Mouse (Mus musculus) gastrocnemius, postnatal 25 days (tissue): ENCODE measurements at regions not wholly inside any gene's neighbourhood (a gene's known extent, or its start where the extent isn't known, plus 50 kb on each side); places are given as distances from the start of the nearest gene placed in this dataset.
"Not testable (repeated sequence)": the region's sequence is repeated elsewhere in the genome, so short reads cannot be mapped to it uniquely, and the experiment has no call there.

ENCODE experiments used
- DNase-seq: peaks from one replicate; pipeline ENCODE4 v3.0.0; 2022

DNA sequence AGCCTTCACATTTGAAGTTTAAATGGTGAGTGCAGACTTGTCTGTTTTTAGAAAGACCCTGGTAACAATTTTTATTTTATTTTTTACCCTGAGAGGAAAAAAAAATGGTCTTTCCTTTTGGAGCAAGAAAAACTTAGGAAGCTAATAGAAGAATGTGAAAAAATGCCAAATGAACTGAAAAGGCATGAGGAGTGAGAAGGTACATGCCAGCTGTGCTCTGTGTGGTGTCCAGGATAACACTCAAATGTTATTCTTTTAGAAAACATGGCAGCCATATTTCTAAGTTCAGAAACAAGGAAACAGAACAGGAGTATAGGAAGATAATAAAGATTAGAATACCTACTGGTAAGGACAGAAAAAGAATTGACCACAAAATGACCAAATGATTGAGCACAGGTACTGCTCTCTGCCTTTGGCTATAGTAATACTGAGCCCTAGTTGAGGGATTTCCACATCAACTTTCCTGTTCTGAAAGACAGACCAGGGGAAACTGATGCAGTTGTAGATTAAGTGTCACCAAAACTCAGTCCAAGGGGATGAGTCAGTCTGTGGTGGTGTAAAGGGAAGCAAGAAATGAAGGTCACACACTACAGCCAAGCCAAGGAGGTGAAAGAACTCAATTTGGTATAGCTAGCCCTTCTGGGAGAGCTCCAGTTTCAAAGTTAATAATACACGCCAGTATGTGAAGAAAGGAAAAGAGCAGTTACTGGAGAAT is 758.5 kb downstream of the Robo2 start:
- DNase-seq = no peak

DNA sequence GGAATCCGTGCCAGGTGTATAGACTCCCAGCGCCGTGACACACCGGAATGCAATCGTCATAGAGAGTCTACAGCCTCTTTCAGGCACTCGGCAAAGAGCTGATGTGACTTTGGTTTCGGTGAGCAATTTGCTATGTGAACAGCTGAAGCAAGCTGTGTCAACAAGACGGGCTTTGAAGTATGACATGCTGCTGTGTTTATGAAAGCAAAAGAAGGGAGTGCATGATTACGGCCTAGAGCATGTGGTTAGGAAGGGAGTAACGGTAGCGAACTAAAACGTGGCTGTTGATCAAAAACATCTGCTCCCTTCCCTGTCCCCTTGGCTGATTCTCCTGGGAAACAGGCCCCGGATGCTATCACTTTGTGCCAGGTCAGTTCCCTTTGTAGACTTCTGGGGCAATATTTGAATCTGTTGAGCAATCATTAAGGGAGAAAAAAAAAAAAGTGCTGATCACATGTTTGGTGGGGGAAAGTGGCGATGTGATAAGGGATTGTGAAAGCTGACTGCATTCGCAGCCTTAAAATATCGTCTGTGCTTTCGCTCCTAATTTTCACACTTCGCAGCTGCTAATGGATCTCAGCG is 764.3 kb downstream of the Robo2 start:
- peak; percentile 13 for DNase-seq

DNA sequence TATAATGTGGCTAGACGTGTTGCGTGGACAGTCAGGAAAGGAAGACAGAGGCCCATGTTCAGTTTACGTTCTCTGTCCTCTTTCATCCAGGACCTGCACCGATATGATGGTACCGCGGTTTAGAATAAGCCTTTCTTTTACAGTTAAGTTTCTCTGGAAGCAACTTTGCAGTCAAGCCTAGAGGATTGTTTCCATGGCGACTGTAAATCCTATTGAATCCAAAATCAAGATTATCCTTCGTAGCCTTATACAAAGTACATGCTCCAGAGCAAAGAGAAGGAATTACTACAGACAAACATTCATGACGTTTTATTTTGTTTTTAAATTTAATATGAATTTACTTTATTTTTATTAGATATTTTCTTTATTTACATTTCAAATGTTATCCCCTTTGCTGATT is 798.6 kb downstream of the Robo2 start:
- DNase-seq = no peak

DNA sequence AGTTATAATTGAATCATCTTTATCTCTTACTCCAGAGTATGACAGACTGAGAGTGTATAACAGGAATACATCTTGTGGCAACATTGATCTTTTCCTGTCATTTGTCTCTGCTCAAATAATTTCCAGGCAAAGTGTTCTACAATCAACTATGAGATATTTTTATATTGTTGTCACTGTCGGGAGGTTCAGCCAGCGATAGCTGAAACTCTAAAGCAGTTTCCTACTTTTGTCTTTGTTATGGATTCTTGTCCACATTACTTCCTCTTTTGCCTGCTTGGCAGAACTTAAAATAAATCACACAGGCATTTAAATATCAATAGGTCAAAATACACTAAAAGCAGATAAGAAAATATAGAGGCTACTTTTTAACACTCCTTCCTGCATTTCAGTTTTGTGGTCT is 820.2 kb downstream of the Robo2 start:
- no peak for DNase-seq

DNA sequence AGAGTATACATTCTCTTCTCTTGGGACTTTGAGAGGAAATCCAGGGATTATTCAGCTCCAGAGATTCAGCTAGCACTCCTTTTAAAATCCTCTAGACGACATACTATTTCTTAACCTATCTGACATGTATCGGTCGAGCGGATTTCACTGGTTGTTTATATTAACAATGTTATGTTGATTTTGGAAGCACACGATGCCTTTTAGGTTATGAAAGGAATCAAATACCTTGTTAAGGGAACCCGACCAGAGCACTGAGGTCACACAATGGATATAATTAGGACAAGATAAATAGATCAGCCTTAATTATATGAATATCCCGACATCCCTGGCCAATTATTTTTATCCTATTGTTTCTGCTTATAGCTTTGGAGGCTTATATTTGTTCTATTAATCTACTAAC is 850.4 kb downstream of the Robo2 start:
- no peak for DNase-seq

DNA sequence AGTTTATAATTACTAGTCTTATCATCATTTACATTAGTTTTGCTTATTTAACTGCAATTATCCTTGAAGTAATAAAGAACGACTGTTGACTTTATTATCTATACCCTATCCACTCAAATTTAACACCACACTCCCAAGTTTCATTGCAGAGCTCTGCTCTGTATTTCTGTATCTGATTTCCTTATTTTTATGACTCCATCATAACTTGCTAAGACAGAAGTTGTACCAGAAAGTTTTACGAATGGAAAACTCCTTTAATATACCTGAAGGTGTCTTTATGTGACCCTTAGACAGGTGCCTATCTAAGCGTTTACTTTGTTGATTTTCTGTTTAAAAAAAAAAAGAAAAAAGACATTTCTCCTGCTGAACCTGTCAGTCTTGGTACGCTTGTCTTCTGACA is 854.7 kb downstream of the Robo2 start:
- DNase-seq = no peak

DNA sequence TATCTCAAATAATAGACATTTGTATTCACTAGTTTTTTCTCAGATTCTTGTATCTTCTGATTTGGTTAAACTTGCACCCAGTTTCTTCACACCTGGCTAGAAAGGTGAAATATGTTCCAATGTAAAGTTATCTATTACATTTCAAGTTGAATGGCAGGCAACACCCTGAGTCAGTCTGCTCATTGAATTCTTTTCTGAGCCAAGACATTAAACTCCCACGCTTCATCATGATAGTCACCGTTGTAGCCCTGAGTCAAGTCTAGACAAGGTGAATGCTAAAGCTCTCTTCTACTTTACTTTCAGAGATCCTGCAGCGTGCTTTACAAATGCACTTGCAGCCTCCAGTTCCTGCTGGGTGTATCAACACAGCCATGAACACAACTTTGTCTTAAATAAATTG is 868.0 kb downstream of the Robo2 start:
- no peak for DNase-seq

DNA sequence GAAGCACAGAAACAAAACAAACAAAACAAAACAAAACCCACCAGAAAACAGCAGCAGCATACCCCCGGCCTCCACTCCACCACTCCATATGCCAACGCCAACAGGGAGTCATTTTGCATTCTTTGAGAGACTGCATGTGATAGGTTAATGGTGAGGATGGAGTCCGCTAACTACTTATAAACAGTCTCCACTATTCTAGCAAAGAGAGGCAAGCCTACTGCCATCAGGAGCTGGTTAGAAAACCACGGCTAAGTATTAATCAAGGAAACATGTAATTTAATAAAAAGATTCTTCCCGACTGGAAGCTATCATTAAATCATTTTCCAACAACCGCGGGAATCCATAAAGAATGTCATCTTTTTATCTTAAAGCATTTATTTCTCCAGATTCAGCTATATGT is 873.6 kb downstream of the Robo2 start:
- DNase-seq = no peak

DNA sequence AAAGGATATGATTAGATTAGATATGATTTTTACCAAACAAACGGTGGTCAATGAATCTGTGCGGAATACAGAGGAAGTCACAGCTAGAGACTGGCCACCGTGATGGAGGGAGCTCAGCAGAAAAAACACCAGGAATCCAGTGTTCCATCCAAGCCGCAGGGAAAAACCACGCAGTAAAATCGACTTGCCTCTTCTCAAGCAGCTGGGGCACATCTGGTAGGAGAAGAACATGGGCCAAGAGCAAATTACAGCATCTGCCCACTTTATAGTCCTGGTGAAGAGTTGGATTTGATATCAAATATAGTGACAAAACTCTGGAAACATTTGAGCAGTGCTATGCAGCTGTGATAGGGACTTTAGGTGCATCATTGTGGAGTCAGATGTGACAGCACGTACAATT is 874.1 kb downstream of the Robo2 start:
- DNase-seq = no peak

DNA sequence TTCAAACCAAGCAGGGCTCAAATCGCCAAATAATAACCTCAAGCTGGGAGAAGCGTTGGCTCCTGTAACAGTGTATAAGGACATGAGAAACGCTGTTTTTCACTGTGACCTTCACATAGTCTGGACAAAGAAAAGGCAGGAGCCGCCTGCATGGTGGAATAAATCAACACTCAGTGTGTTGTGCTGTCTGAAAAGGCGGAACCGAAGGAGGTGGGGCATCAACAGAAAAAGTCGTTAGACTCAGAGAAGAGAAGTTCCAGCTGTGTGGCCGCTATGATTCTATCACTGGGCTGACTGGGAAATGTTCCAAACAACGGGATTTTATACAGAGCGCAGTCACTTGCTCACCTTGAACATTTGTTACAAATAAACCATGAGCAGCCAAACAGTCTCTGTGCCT is 881.4 kb downstream of the Robo2 start:
- no peak for DNase-seq

DNA sequence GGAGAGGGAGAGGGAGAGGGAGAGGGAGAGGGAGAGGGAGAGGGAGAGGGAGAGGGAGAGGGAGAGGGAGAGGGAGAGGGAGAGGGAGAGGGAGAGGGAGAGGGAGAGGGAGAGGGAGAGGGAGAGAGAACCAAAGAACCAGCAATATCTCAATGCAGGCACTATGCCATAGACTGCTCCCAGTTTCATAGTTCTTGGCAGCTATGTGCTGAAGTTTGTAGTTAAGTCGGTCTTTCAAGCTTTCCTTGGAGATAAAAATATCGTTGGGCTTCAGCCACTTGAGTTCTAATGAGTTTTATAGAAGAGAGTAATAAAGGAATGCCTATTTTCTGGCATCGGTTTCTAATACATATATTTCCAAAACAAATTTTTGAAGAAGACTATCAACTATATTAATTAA is 888.7 kb downstream of the Robo2 start:
- not testable (repeated sequence) for DNase-seq

DNA sequence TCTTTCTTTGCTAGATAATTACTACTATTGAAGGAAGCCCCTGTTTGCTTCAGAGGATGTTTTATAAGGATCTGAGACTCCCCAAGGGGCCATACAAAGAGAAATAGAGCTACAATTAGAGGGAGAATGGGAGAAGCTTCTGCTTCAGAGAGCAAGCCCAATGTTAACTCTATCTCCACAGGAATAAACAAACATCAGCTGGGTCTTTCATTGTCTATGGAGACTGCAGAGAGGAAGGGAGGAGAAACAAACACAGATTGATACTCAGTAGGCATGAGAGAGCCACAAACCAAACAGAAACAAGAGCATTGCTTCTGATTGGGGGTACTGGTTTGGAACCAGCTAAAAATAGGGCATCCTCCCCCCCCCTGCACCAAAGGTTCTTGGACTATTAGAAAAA is 906.9 kb downstream of the Robo2 start:
- no peak for DNase-seq

DNA sequence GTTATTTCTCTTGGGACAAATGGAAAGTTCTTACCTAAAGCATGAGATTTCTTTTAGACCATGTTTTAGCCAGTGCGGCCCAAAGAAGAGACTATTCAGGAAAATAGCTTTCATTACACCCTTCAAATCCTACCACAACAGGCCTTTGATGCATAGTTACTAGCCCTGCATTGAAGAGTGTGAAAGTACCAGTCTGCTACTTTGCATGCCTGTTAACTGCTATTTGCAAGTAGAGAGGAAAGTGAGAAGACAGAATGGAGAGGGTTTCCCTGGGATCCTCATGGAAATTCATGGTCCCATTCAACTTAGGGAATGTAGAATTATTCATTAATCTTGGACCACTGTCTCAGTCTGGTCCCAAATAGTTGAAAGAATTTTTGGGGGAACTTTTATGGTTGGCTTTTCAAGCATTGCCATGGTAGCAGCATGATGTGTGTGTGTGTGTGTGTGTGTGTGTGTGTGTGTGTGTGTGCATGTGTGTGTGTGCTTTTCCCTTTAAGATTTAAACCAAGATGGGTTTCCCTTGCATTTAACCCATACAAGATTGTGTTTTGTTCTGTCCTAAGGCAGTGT is 912.9 kb downstream of the Robo2 start:
- no peak for DNase-seq

DNA sequence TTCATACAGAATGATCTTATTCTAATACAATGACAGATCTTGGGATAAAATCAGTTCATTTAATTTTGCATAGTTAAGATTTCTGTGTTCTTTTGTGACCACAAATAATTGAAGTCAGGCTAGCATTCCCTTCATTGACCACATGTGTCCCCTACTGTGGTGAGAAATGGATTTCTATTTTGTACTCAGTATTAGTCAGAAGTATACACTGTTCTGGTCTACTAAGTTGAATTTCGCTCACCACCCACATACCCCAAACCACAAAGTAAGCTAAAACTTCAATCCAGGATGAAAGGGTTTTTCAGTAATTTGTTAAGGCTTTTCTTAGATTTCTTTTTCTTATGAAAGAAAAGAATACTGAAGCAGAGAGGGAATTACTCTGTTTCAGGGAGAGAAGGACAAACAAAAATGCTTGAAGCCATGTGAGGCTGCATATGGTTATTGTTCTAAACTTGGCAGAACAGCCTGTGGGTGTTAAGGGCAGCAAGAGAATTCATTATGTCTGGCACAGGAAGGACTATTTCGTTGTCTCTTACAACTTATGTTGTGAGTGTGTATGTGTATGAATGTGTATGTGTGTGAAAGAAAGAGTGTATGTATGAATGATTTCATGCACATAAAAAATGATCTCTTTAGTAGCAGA is 928.3 kb downstream of the Robo2 start:
- DNase-seq = no peak

DNA sequence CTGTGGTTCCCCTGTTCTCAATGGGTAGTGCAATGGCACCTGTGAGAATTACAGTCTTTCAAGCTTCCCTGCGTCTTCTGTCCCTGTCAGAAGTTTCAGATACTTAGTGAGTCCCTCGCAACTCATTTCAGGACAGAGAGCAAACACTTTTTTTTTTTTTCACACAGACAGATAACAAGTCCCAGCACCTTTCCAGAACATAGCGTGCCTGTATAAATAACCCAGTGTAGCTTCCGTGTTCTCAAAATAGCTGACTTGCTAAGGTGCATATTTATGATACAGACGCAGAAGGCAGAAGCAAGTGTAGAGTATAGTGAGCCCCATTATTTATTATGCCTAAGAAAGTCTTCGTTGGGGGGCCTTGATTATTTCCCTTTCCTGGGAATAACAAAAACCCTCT is 929.4 kb downstream of the Robo2 start:
- no peak for DNase-seq

DNA sequence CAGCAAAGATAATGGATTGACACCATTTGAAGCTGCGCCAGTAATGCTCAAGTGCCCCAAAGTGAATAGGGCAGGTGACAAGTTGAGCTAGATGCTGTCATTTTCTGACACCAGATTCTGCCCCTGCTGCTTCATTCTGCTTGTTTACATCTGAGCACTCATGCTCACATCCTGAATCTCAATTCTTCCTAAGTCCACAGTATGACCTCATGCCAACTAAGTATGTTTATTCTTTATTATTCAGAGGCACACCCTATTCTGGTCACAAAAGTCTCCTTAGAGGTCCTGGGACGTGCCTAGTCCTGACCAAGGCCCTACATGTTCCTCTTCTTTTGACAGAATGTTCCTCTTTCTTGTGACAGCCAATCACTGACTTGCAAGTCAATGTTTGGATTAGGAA is 938.1 kb downstream of the Robo2 start:
- no peak for DNase-seq

DNA sequence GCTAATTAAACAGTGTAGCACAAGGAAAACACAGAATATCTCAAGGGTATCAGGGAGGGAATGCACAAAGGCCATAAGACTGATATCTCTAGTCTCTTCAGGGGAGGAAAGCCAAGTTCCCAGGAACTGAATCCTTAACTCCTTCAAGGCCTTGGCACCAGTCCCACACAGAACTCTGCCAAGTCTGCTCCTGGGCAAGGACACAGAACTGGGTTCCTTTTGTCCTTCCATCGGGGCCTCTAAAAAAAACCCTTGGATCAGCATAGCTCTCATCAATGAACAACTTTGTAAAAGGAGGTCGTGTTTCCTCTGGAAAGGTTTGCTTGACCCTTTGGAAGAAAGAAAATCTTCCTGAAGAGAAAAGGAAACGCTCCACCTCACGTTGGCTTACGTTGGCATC is 940.1 kb downstream of the Robo2 start:
- DNase-seq = no peak

DNA sequence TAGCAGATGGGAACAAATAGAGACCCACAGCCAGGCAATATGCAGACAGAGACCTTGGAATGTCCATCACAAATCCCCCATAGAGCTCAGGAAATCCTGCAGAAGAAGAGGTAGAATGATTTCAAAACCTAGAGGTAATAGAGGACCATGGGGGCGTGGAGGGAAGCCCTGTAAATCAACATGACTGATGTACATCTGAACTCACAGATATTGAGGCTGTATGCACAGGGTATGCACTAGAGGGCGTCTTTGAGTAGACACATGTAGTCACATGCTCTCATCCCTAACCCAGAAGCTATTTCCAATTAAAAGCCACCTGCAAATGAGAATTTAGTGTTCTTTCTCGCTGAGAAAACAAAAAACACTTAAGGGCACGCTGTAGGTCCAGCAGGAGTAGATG is 941.1 kb downstream of the Robo2 start:
- DNase-seq = no peak

DNA sequence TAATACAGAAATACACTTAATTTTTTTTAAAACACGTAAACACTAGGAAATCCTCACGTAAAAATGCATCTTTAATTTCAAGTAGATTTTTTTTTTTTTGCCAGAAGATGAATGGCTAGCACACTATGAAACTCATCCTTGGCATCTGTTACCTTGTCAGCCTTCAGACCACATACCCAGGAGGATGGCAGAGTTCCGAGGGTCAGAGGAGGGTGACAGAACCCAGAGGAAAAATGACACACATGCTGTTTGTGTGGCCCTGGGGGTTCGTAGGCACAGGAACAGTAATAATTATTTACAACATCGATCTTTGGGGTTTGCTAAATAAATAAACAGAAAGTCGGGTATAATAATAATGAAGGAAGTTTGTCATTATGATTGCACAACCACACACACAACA is 945.3 kb downstream of the Robo2 start:
- no peak for DNase-seq

DNA sequence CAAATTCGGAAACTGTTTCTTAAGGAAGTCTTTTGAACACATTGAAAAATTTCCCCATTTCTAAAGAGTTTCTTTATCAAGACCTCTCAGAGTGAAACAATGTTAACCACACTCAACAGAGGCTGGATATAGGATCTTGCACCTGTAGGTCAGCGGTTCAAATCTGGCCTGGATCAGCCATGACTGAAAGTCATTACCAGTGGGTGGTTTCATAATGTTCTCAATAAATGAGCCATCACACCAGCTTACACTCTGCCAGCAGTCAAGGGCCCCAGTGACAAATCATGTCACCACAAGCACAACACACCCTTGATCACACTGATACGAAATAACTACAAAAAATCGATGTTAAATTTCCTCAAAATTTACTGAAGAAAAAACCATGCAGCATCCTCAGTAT is 949.1 kb downstream of the Robo2 start:
- DNase-seq = no peak

DNA sequence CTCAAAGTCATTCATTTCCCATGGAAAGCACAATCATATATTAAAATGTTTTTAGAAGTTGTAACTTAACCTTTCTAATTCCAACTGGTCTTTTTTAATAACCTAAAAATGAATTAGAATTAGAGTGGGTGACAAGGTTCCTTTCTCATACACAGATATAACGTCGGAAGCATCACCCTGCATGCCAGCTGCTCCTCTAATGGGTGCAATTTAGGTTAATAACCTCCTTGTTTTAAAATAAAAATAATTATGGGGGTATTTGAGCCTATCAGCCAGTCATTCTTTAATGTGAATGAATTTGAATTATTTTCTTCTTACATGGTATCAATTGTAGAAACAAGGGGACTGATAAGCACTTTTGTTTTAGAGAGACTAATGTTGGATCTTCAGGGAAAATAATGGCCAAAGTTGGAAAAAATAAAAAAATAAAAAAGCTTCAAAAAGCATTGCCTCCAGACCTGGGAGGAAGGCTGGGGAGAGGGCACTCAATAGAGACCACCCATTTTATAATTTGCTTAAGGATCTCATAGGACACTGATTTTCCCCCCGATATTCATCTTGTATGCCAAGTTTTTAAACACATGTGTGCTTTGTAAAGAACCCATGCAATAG is 960.9 kb downstream of the Robo2 start:
- no peak for DNase-seq

DNA sequence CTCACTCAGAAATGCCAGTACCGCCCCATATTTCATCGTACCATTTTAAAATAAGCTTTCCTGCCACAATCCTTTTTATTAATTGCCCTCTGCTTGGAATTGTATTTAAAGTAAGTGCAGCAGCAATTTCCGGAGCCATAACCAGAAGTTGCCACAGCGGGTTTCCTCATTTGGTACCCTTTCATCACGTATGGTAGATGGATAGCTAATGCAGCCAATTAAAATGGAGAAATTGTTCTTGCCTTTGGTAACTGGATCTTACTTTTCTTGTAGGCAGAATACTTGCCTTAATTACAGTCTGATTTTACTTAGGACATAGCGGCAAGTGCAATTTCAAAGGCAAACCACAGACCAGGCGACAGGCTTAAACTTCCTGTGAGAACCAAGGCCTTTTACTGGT is 961.8 kb downstream of the Robo2 start:
- no peak for DNase-seq

DNA sequence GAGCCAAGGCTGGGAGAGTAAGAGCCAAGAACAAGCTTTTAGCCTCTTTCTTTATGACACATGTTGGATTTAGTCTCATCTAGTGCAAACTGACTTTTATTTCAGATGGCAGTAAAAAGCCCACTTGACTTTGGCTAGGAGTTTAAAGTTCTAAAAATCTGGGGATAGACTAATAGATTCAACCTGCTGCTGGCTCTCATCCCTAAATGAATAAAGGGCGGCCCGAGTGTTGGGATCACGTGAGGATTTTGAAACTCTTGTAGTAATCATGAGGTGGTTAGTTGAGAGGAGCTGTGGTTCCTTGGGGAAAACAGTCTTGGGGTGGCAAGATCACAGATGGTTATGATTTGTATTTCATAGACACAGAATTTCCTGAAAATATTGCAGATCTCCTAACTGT is 975.9 kb downstream of the Robo2 start:
- no peak for DNase-seq
